Comparison of ENCODE assay signal across 8 mouse cellular contexts in genomic region chr2:24949421-24950188, GRCm38 (mm10). TPM values are rescaled to one million over a fixed set of nuclear protein-coding genes. Genes with fewer than 3 reads are reported as not detected.
A peak's percentile ranks its signal among the peaks of the same experiment; 100 is the strongest.
DNase-seq lines count a peak whose midpoint lies in the region; ATAC-seq and TF ChIP-seq lines count a peak whose summit lies in the region.

Gene Zmynd19, plus strand, starts transcription at chr2:24949792.

- peak within 1 kb of the TSS; percentile 88 for H3K4me2 ChIP-seq in lung, embryonic 16.5 days (ENCODE audit: low read depth, low read length)

- H3K9me3 ChIP-seq in MEL (replicated peaks; ENCODE audit: insufficient read depth, low read length): no peaks in the 10 kb centered on the region
- H3K9me3 ChIP-seq in lung, embryonic 16.5 days (ENCODE audit: control insufficient read depth, low read length): no peaks in the 10 kb centered on the region

- peak within 1 kb of the TSS; percentile 76 to 95 for H3K4me3 ChIP-seq in MEL (ENCODE audit: control insufficient read depth in 1 of 2, insufficient read depth in 1 of 2, low read depth in 2 of 2, low read length in 2 of 2)
- H3K4me3 ChIP-seq in cerebellum, adult 2 months (replicated peaks; ENCODE audit: insufficient read depth, low read depth, low read length): peak within 1 kb of the TSS; percentile 76
- peak within 1 kb of the TSS; percentile 93 for H3K4me3 ChIP-seq in lung, embryonic 16.5 days (ENCODE audit: low read length)

- no peak for TF ChIP-seq RAD21 in MEL (IDR thresholded peaks at IDR 0.05; ENCODE audit: low read depth, low read length)

- H3K9ac ChIP-seq in MEL (ENCODE audit: control insufficient read depth, low read depth, low read length, poor library complexity, severe bottlenecking): peak within 1 kb of the TSS; percentile 89
- H3K9ac ChIP-seq in lung, embryonic 16.5 days (ENCODE audit: low read length): peak within 1 kb of the TSS; percentile 91

- ATAC-seq in hematopoietic stem cell, adult 5-6 weeks (replicated peaks in 1 of 2; ENCODE audit: insufficient read depth in 1 of 2, low FRiP score in 2 of 2, low TSS enrichment in 1 of 2, low read depth in 1 of 2, poor library complexity in 2 of 2, severe bottlenecking in 2 of 2): peak; percentile 84 to 98
- ATAC-seq in lung, embryonic 16.5 days (ENCODE audit: low read depth): peak; percentile 100

- H3K27ac ChIP-seq in MEL (ENCODE audit: control insufficient read depth, low read depth, low read length): peak within 1 kb of the TSS; percentile 58
- no peak within 1 kb of the TSS for H3K27ac ChIP-seq in cerebellum, adult 2 months (ENCODE audit: insufficient read depth, low read length)
- H3K27ac ChIP-seq in lung, embryonic 16.5 days (ENCODE audit: low read length): peak within 1 kb of the TSS; percentile 54

- peak; percentile 97 for DNase-seq in MEL (ENCODE audit: low read depth, low spot score)
- DNase-seq in cerebellum, adult 2 months: peak; percentile 98
- peak; percentile 96 for DNase-seq in forelimb bud, embryonic 11.5 days (ENCODE audit: low read depth, low spot score)
- DNase-seq in layer of hippocampus, adult 9-10 months (ENCODE audit: low spot score): peak; percentile 81
- peak; percentile 96 for DNase-seq in ovary, postnatal 10 days (ENCODE audit: low spot score)
- DNase-seq in thymus, postnatal 10 days (ENCODE audit: low spot score in 2 of 2): peak; percentile 95 to 99

- peaks cover 9 to 25% of the 10 kb centered on the region in 2 experiments for H3K36me3 ChIP-seq in MEL (ENCODE audit: control insufficient read depth in 1 of 2, insufficient read depth in 2 of 2, low read length in 2 of 2)
- H3K36me3 ChIP-seq in lung, embryonic 16.5 days (ENCODE audit: control insufficient read depth, insufficient read depth, low read length): peaks cover 9% of the 10 kb centered on the region

- H3K79me2 ChIP-seq in MEL (ENCODE audit: control insufficient read depth, insufficient read depth, low read length, poor library complexity): peaks cover 27% of the 10 kb centered on the region

- H3K4me1 ChIP-seq in MEL (ENCODE audit: control insufficient read depth in 1 of 2, insufficient read depth in 2 of 2, low read length in 2 of 2): peaks cover 14 to 25% of the 10 kb centered on the region in 2 experiments
- peaks cover 5% of the 10 kb centered on the region for H3K4me1 ChIP-seq in cerebellum, adult 2 months (ENCODE audit: control insufficient read depth, insufficient read depth, low read length)
- H3K4me1 ChIP-seq in lung, embryonic 16.5 days (replicated peaks; ENCODE audit: control insufficient read depth, insufficient read depth, low read length): peaks cover 13% of the 10 kb centered on the region

- TF ChIP-seq POLR2A in MEL (IDR thresholded peaks at IDR 0.05; ENCODE audit: control insufficient read depth in 1 of 2, insufficient read depth in 1 of 2, low read depth in 1 of 2, low read length in 2 of 2, poor library complexity in 1 of 2): peak; percentile 58 to 76; a peak in 3 of 4 replicates
- peak; percentile 70 for TF ChIP-seq POLR2A in cerebellum, adult 2 months (IDR thresholded peaks at IDR 0.05; ENCODE audit: borderline replicate concordance, insufficient read depth, low read length)

- no peak for TF ChIP-seq EP300 in MEL (IDR thresholded peaks at IDR 0.05; ENCODE audit: low read depth in 1 of 2, low read length in 2 of 2)

- no peak for TF ChIP-seq CTCF in MEL (IDR thresholded peaks at IDR 0.05 in 2 of 3, conservative IDR thresholded peaks at IDR 0.05 in 1 of 3; ENCODE audit: control insufficient read depth in 1 of 3, insufficient read depth in 1 of 3, low read depth in 2 of 3, low read length in 3 of 3, poor library complexity in 1 of 3, severe bottlenecking in 1 of 3)
- TF ChIP-seq CTCF in cerebellum, adult 2 months (IDR thresholded peaks at IDR 0.05; ENCODE audit: borderline replicate concordance, insufficient read depth, low read depth, low read length): no peak

- no peaks in the 10 kb centered on the region for H3K27me3 ChIP-seq in MEL (ENCODE audit: control insufficient read depth in 1 of 2, insufficient read depth in 2 of 2, low read length in 2 of 2)
- no peaks in the 10 kb centered on the region for H3K27me3 ChIP-seq in cerebellum, adult 2 months (ENCODE audit: control insufficient read depth, insufficient read depth, low read length)
- H3K27me3 ChIP-seq in lung, embryonic 16.5 days (ENCODE audit: control insufficient read depth, insufficient read depth, low read depth, low read length): no peaks in the 10 kb centered on the region

- WGBS in cerebellum, adult 2 months: 1% methylated on average over 106 of the region's 108 CpGs
- WGBS in lung, embryonic 16.5 days: under 1% methylated on average over 70 of the region's 108 CpGs

TF ChIP-seq in MEL, 35 proteins besides CTCF, POLR2A, EP300 and RAD21:
- TF ChIP-seq RCOR1 (IDR thresholded peaks at IDR 0.05; ENCODE audit: low read depth, low read length): no peak
- TF ChIP-seq ZMIZ1 (IDR thresholded peaks at IDR 0.05; ENCODE audit: low read depth, low read length): no peak
- TF ChIP-seq MYB (IDR thresholded peaks at IDR 0.05; ENCODE audit: low read depth, low read length): no peak
- peak; percentile 71 for TF ChIP-seq NELFE (IDR thresholded peaks at IDR 0.05; ENCODE audit: low read depth, low read length)
- 0 out of 2 replicates have a peak, but pooled peaks have one; percentile 14 for TF ChIP-seq UBTF (IDR thresholded peaks at IDR 0.05; ENCODE audit: borderline replicate concordance, insufficient read depth, low read depth, low read length)
- no peak for TF ChIP-seq USF2 (IDR thresholded peaks at IDR 0.05; ENCODE audit: borderline replicate concordance in 1 of 2, insufficient read depth in 1 of 2, low read depth in 1 of 2, low read length in 2 of 2)
- peak; percentile 100 for TF ChIP-seq NRF1 (IDR thresholded peaks at IDR 0.05; ENCODE audit: insufficient read depth, low read depth, low read length, poor library complexity, severe bottlenecking)
- TF ChIP-seq MXI1 (IDR thresholded peaks at IDR 0.05; ENCODE audit: low read depth, low read length): peak; percentile 86
- peak; percentile 90; the same call in 1 of the 2 replicates for TF ChIP-seq E2F4 (IDR thresholded peaks at IDR 0.05; ENCODE audit: borderline replicate concordance, low read depth, low read length)
- TF ChIP-seq SIN3A (IDR thresholded peaks at IDR 0.05; ENCODE audit: low read length): peak; percentile 93
- TF ChIP-seq SMC3 (IDR thresholded peaks at IDR 0.05; ENCODE audit: low read depth, low read length): no peak
- TF ChIP-seq MYC (IDR thresholded peaks at IDR 0.05; ENCODE audit: low read depth, low read length): no peak; the same call in 1 of the 2 replicates
- TF ChIP-seq HCFC1 (IDR thresholded peaks at IDR 0.05; ENCODE audit: low read depth, low read length): peak; percentile 80
- TF ChIP-seq MEF2A (IDR thresholded peaks at IDR 0.05; ENCODE audit: extremely low read depth, insufficient replicate concordance, low read depth, low read length, poor library complexity, severe bottlenecking): no peak
- no peak for TF ChIP-seq JUND (IDR thresholded peaks at IDR 0.05; ENCODE audit: low read depth, low read length)
- peak; percentile 27; the same call in 1 of the 2 replicates for TF ChIP-seq POLR2AphosphoS2 (IDR thresholded peaks at IDR 0.05; ENCODE audit: low read length)
- TF ChIP-seq USF1 (IDR thresholded peaks at IDR 0.05; ENCODE audit: low read depth, low read length): no peak
- no peak for TF ChIP-seq POLR2AphosphoS5 (IDR thresholded peaks at IDR 0.05; ENCODE audit: borderline replicate concordance, low read depth, low read length)
- no peak for TF ChIP-seq MAFK (IDR thresholded peaks at IDR 0.05; ENCODE audit: borderline replicate concordance, low read depth, low read length)
- TF ChIP-seq ETS1 (IDR thresholded peaks at IDR 0.05; ENCODE audit: low read depth, low read length): no peak; the same call in 1 of the 2 replicates
- TF ChIP-seq CHD2 (IDR thresholded peaks at IDR 0.05; ENCODE audit: low read length): no peak
- no peak for TF ChIP-seq ZKSCAN1 (IDR thresholded peaks at IDR 0.05; ENCODE audit: low read depth, low read length)
- no peak for TF ChIP-seq MAZ (IDR thresholded peaks at IDR 0.05; ENCODE audit: low read depth, low read length)
- no peak for TF ChIP-seq GATA1 (IDR thresholded peaks at IDR 0.05; ENCODE audit: low read depth, low read length)
- TF ChIP-seq TBP (IDR thresholded peaks at IDR 0.05; ENCODE audit: low read depth, low read length): peak; percentile 71
- TF ChIP-seq ELF1 (IDR thresholded peaks at IDR 0.05; ENCODE audit: low read depth, low read length): no peak; the same call in 1 of the 2 replicates
- TF ChIP-seq ZC3H11A (IDR thresholded peaks at IDR 0.05; ENCODE audit: low read depth, low read length): no peak
- no peak for TF ChIP-seq TCF12 (IDR thresholded peaks at IDR 0.05; ENCODE audit: low read depth, low read length)
- peak; percentile 71 for TF ChIP-seq BHLHE40 (IDR thresholded peaks at IDR 0.05; ENCODE audit: borderline replicate concordance, low read depth, low read length)
- TF ChIP-seq ZNF384 (IDR thresholded peaks at IDR 0.05; ENCODE audit: low read depth, low read length): no peak
- peak; percentile 58 for TF ChIP-seq MAX (IDR thresholded peaks at IDR 0.05; ENCODE audit: low read length)

RNA-seq across cellular contexts. Expression of gene Zmynd19, which starts in this region (rescaled TPM):
- total RNA-seq in MEL (2012; rRNA removed): 73.7 and 83.5 TPM in 2 replicates
- 100 to 1,000 TPM in 1 of 2 experiments, not detected in 1; 114 TPM for polyA plus RNA-seq in MEL (2012; ENCODE audit: insufficient read depth in 1 of 2, insufficient read length in 2 of 2, low read depth in 1 of 2, low replicate concordance in 2 of 2, missing spikeins in 1 of 2)
- 18.2 and 19.5 TPM in 2 replicates for polyA plus RNA-seq in cerebellum, adult 2 months (2012; rRNA removed)
- 39.8 and 53.3 TPM in 2 replicates for total RNA-seq in hematopoietic stem cell, adult 5-6 weeks (2017)
- 2.1 and 4.2 TPM in 2 replicates for polyA plus RNA-seq in lung, embryonic 16.5 days (2015; fragmentation: Nextera tagmentation; extraction: Ambion mirVana)
